Mouse (Mus musculus) MEL (cell line): ENCODE results near the gene Gm11444. TPM values are rescaled to one million over a fixed set of nuclear protein-coding genes. Genes with fewer than 3 reads are reported as not detected.

Experiments used
- DNase-seq: peaks from one replicate; pipeline ENCODE4 v3.0.0; 2011; ENCODE audit warnings: low read depth, low spot score
- H3K27ac ChIP-seq: 2 replicates; pipeline ENCODE4 v1.5.1; 2012; ENCODE audit warnings: low read depth, mild to moderate bottlenecking, control low read depth, low read length, moderate library complexity; ENCODE audit not compliant: control insufficient read depth
- H3K27me3 ChIP-seq, 2 experiments: fragments of 150-350 bp in 1 of 2; sonication (generic) in 1 of 2; 2 replicates each; pipeline ENCODE4 v1.6.1; 2012; ENCODE audit warnings: low read length in 2 of 2, mild to moderate bottlenecking in 2 of 2, improper control_type of control experiment in 1 of 2, moderate library complexity in 1 of 2; ENCODE audit not compliant: insufficient read depth in 2 of 2, control insufficient read depth in 1 of 2
- H3K36me3 ChIP-seq, 2 experiments: 2 replicates each; pipeline ENCODE4 v1.6.1; 2012 to 2014; ENCODE audit warnings: low read length in 2 of 2, improper control_type of control experiment in 1 of 2, inconsistent platforms in 1 of 2, mild to moderate bottlenecking in 1 of 2; ENCODE audit not compliant: insufficient read depth in 2 of 2, control insufficient read depth in 1 of 2
- H3K4me1 ChIP-seq, 2 experiments: fragments of 150-350 bp in 1 of 2; sonication (generic) in 1 of 2; 2 replicates each; pipeline ENCODE4 v1.6.1; 2012; ENCODE audit warnings: low read length in 2 of 2, improper control_type of control experiment in 1 of 2, mild to moderate bottlenecking in 1 of 2; ENCODE audit not compliant: insufficient read depth in 2 of 2, control insufficient read depth in 1 of 2
- H3K4me3 ChIP-seq, 2 experiments: fragments of 150-350 bp in 1 of 2; sonication (generic) in 1 of 2; 2 replicates each; pipeline ENCODE4 v1.5.1; 2012; ENCODE audit warnings: low read depth in 2 of 2, low read length in 2 of 2, mild to moderate bottlenecking in 2 of 2, moderate library complexity in 2 of 2, control low read depth in 1 of 2, improper control_type of control experiment in 1 of 2; ENCODE audit not compliant: control insufficient read depth in 1 of 2, insufficient read depth in 1 of 2
- H3K79me2 ChIP-seq: 2 replicates; pipeline ENCODE4 v1.6.1; 2012; ENCODE audit warnings: mild to moderate bottlenecking, low read length, moderate library complexity; ENCODE audit not compliant: control insufficient read depth, poor library complexity, insufficient read depth
- H3K9ac ChIP-seq: 2 replicates; pipeline ENCODE4 v1.6.1; 2012; ENCODE audit warnings: low read depth, mild to moderate bottlenecking, control low read depth, low read length, moderate library complexity; ENCODE audit not compliant: control insufficient read depth, poor library complexity, severe bottlenecking
- H3K9me3 ChIP-seq: fragments of 150-350 bp; sonication (generic); replicated peaks from 2 replicates; pipeline ENCODE4 v1.6.1; 2012; ENCODE audit warnings: mild to moderate bottlenecking, low read length, improper control_type of control experiment, moderate library complexity; ENCODE audit not compliant: insufficient read depth
- CHD1 ChIP-seq: IDR thresholded peaks from 2 replicates; pipeline ENCODE4 v1.6.1; 2012; ENCODE audit warnings: low read depth, mild to moderate bottlenecking, inconsistent platforms, low read length, improper control_type of control experiment
- MAZ ChIP-seq: IDR thresholded peaks from 2 replicates; pipeline ENCODE4 v1.6.1; 2012; ENCODE audit warnings: low read depth, mild to moderate bottlenecking, inconsistent platforms, low read length, improper control_type of control experiment
- MYB ChIP-seq: IDR thresholded peaks from 2 replicates; pipeline ENCODE4 v1.6.1; 2011; ENCODE audit warnings: mild to moderate bottlenecking, low read depth, low read length, improper control_type of control experiment
- MYC ChIP-seq: IDR thresholded peaks from 2 replicates; pipeline ENCODE4 v1.6.1; 2011; ENCODE audit warnings: low read depth, mild to moderate bottlenecking, low read length, improper control_type of control experiment, moderate library complexity
- POLR2A ChIP-seq, 2 experiments: IDR thresholded peaks; 2 replicates each; pipeline ENCODE4 v1.6.1; 2011 to 2012; ENCODE audit warnings: low read length in 2 of 2, mild to moderate bottlenecking in 2 of 2, control low read depth in 1 of 2, improper control_type of control experiment in 1 of 2, low read depth in 1 of 2, moderate library complexity in 1 of 2; ENCODE audit not compliant: control insufficient read depth in 1 of 2, insufficient read depth in 1 of 2, poor library complexity in 1 of 2
- POLR2AphosphoS2 ChIP-seq: IDR thresholded peaks from 2 replicates; pipeline ENCODE4 v1.6.1; 2011; ENCODE audit warnings: low read length, improper control_type of control experiment
- SMC3 ChIP-seq: IDR thresholded peaks from 2 replicates; pipeline ENCODE4 v1.6.1; 2011; ENCODE audit warnings: low read depth, low read length, improper control_type of control experiment
- TAL1 ChIP-seq: IDR thresholded peaks from 2 replicates; pipeline ENCODE4 v1.6.1; 2012; ENCODE audit warnings: mild to moderate bottlenecking, inconsistent platforms, low read length, moderate library complexity, mixed read lengths
- TCF12 ChIP-seq: IDR thresholded peaks from 2 replicates; pipeline ENCODE4 v1.6.1; 2014; ENCODE audit warnings: low read depth, mild to moderate bottlenecking, inconsistent platforms, low read length, improper control_type of control experiment, moderate library complexity
- polyA plus RNA-seq, 2 experiments: library from polyadenylated mRNA; stranded (reverse) in 1 of 2; unstranded in 1 of 2; fragments of >175 nt in 1 of 2; fragments of >200 nt in 1 of 2; gene quantifications; 2 replicates each; pipeline versions ENCODE4 v1.2.1 to v1.2.4; 2012; ENCODE audit warnings: low replicate concordance in 2 of 2, low read depth in 1 of 2; ENCODE audit not compliant: insufficient read length in 2 of 2, insufficient read depth in 1 of 2, missing spikeins in 1 of 2
- total RNA-seq: library from RNA; depleted of rRNA; stranded (reverse); fragments of 300-350 nt; gene quantifications from 2 replicates; pipeline ENCODE4 v1.2.3, GENCODE M21; 2012; rRNA removed

Gm11444 gene
- total and polyA plus RNA-seq, 3 experiments, result 0.21 TPM; not detected in 2

GRCm38 (mm10) chr11:85799456-85799855, 50.7 kb downstream of the Gm11444 start:
- Histone ChIP-seq H3K27ac (no peak overlapping the region), H3K79me2 (no peaks in the 10 kb centered on the region), H3K9me3 (no peaks in the 10 kb centered on the region), H3K4me1 (peaks cover 5 to 10% of the 10 kb centered on the region in 2 experiments), H3K9ac (no peak overlapping the region), H3K36me3 (peaks cover 0 to 7% of the 10 kb centered on the region in 2 experiments; a peak in 2 of 4 replicates), H3K27me3 (no peaks in the 10 kb centered on the region), H3K4me3 (no peak overlapping the region)
- no peak for DNase-seq
- TF ChIP-seq POLR2A (IDR thresholded peaks at IDR 0.05; ENCODE audit: control insufficient read depth in 1 of 2, insufficient read depth in 1 of 2, low read depth in 1 of 2, low read length in 2 of 2, poor library complexity in 1 of 2) (no peak), SMC3 (no peak), CHD1 (no peak), TAL1 (no peak), POLR2AphosphoS2 (no peak), TCF12 (no peak), MYC (no peak), MAZ (no peak), MYB (no peak)

Other genes starting within 250 kb of the Gm11444 start
- gene Tbx2, start 17.8 kb downstream of the Gm11444 start, total RNA-seq, result not detected in 2 replicates
- gene Tbx2, start 17.8 kb downstream of the Gm11444 start, polyA plus RNA-seq, result under 1 TPM in 1 of 2 experiments, not detected in 1; 0.01 TPM
- 0.07 and 0.12 TPM in 2 replicates for gene Tbx4, start 36.1 kb upstream of the Gm11444 start, total RNA-seq
- gene Tbx4, start 36.1 kb upstream of the Gm11444 start, polyA plus RNA-seq, result under 1 TPM in 1 of 2 experiments, not detected in 1; 0.64 TPM